Mouse (Mus musculus) cerebellum, adult 11 months (tissue): ENCODE data around the gene Aurka.

Experiments used
- DNase-seq: peaks from one replicate; pipeline ENCODE4 v3.0.0; 2022

Aurka gene

DNA sequence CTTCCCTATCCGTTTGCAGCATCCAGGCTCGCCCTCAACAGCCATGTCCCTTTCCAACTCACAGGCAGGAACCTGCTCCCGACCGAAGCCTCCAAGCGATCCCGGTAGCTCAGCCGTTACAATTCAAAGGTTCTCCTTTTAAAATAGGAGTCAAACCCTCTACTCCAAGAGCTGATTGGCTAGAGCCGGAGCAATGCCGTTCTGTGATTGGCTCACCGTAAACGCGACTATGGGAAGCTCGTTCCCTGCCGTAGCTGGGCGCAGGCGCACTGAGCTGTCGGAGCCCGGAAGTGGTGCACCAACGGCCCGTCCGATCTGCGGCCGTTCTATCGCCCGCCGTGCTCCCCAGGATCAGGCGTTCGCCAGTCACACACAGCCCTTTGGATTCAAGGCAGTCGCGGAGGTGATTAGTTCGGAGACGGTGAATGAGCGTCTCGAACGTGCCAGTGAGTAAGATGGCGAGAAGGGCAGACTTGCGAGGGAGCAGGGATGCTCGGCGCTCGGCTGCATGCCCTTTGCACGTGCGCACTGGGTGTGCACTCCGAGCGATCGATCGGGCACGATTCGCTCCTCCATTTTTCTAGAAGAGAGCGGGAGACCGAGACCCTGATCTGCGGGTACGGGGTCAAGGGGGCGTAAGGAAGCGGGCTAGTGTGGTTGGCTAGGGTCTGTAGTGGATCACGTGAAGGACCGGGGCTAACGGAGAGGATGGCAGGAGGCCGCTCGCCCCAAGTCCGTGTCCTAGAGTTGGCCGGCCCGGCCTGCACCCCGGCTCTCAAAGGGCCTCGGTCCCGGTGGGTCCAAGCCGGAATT is at the start of gene Aurka, which contains the start of gene Cstf1:
Gene Aurka, minus strand, starts transcription at position 125 of the 813 bp plus-strand sequence.
Gene Cstf1, plus strand, starts transcription at position 271 of the 813 bp plus-strand sequence.
- DNase-seq, result peak; percentile 94

DNA sequence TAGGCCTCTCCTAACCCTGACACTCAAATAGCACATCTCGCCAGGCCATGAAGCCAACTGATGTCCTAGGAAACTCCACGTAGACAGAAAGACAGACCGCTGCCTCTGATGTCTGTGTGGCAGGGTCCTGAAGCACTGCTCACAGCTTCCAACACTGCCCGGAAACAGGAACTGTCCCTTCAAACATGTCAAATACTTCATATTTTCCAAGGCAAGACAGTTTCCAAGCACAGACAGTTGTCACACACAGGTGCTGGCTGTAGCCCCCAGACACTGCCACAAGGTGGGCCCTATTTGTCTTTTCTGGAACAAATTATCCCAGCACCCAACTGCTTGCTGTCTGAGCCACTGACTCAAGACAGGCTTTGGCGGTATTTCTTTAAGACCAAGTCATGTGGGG is 47.9 kb upstream of the Aurka start:
- no peak for DNase-seq

DNA sequence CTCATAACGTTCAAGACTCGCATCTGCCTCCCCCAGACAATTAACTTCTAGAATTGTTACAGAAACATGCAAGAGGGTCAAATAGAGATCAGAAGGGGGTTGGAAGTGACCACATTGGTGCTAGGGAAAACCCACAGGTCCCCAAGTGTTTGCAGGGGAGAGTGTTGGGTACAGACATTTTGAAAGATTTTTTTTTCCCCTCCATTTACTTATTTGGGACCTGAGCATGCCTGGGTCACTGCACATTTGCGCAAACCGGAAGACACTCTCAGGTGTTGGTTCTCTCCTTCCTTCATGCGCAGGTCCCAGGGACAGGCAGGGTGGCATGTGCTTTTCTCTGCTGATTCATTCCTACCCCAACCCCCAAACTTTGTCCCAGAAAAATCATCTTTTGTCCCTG is 46.5 kb upstream of the Aurka start:
- DNase-seq, result no peak

DNA sequence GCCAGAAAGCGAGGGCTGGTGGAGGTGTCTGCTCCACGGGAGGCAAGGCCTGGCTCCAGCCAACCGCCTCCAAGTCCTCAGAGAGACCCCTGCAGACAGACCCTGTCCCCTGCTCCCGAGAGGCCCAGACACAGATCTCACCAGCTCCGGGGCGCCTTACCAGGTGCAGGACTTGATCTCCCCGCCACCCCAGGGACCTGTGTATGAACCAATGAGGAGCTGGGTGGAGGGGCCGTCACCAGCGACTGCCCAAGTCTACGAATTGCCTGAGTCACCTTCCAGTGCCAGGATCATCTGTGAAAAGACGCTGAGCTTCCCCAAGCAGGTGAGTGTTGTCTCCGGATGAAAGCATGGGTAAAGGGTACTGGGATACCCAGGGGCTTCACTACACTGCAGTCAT is 45.9 kb upstream of the Aurka start:
- DNase-seq, result no peak

DNA sequence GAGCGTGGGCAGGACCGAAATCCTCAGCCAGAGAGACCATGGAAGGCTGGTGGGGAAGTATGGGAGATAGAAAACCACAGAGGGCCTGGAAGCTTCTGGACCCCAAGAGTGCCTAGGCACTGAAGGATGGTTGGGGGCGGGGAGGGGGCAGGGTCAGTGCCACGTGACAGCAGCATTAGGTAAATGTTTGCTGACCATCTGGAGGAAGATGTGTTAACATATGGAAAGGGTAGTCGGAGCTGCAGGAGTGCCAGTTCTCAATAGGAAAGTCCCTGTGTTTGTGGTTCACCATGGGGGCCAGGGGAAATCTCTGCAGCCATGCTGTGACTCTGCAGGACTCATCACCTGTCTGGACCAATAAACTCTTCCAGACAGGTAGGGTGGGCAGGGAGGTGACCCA is 43.6 kb upstream of the Aurka start:
- DNase-seq, result no peak

DNA sequence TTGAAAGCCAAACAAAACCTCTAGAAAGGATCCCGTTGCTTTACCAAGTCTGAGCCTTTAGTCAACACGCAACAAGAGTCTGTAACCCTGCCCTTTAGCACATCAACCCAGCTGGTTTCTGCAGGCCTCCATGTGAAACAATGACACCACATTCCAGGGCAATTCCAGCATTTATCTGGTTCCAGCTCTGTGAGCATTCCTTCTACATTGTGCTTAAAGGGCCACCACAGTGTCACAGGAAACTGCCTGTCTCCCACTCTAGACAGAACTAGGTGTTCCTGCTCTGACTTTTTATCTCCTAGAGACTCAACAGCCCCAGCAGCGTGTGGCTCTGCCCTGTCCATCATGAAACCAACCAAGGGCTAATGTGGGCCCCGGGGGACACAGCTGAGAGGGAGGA is 42.9 kb upstream of the Aurka start:
- DNase-seq, result no peak

DNA sequence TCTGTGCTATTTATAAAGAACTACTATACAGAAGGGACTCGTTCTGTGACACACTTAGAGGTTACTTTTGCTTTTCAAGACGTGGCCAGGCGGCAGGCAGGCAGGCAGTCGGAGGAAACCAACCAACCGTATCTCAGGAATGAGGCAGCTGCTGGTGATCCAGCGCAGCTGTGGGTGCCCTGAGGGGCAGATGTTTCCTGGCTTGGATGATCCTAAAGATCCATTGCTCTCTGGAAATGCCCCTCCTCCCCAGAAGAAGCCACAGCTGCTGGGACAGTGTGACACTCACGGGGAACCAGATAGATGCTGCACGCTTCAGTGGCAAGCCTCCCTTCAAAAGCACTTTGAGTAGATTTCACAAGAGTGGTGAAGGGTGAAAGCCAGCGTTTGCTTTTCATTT is 42.1 kb upstream of the Aurka start:
- no peak for DNase-seq

DNA sequence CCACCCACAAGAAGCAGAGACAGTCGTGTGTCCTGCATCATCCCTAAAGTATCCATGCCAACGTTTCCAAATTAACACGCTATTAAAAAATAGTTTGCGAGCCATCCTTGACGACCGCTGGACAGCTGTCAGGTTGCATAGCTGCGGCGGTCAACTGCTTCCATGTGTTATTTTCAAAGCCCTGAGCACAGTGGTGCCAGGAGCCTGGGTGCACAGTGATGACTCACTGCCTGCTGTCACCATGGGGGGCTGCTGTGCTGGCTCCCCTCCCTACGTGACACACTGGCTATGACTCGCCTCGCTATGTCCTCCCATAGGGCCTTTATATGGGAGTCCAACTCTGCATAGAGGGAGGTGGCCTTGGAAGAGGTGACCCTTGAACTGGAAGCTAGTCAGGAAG is 40.8 kb upstream of the Aurka start:
- DNase-seq, result no peak

DNA sequence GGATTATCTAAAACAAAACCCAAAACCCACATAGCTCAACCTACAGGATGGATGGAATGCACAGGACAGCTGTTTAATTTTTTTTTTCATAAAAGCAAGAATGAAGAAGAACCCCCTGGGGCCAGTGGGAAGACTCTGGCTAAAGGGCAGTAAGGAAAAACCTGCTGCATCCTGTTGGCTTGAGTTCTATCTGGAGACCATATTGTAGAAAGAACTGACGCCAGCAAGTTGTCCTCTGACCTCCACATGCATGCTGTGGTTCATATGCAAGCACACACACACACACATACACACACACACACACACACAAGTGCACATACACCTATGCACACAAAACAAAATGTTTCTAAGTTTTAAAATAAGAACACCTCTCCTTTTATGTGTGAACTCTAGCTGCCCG is 40.4 kb upstream of the Aurka start:
- no peak for DNase-seq

DNA sequence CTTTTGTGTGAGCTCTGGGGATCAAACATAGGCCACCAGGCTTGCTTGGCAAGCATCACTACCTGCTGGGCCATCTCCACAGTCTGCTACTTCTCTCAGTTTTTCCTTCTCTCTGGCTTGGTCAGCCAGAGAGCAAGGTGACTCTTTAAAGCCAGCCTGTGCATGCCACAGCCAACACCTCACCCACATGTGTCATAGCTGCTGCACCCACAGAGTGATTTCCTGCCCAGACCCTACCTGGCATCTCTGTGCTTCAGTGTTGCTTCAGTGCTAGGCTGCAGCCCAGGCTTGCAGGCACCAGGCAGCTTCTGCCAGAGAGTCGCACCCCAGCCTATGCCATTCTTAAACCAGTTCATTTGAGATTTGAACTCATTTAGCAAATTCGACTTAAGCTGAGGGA is 37.2 kb upstream of the Aurka start:
- no peak for DNase-seq

DNA sequence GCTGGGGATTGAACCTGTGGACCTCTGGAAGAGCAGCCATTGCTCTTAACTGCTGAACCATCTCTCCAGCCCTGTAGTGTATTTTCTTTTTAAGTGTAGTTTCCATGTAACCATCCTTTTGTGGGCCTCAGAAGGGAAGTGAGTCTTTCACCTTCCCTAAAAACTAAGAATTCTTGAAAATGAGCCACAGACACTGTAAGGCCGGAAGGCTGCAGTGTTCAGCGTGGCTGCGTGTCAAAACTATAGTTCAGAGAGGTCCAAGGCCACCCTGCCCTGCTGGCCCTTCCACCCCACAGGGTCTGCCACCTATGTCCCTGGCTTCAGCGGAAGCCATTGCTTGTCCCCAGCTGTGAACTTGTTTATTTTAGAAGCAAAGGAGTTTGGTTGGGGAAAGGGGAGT is 35.8 kb upstream of the Aurka start:
- DNase-seq, result no peak

DNA sequence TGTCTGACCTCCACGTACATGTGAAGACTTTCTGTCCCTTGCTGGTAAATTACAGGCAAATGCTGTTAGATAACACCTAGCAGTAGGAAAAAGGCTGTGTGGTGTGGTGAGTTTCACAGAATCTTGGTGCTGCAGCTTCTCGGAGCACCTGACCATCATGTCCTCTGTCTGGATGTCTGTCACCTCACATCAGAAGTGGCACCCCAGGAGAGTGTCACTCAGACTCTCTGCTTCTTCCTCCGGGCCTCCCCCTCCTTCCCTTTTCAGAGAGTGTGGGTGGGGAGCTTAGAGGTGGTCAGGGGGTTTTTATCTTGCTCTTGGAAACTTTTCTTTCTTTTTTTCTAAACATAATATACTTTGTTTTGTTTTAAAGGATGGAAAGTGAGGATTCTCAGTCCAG is 34.7 kb upstream of the Aurka start:
- DNase-seq, result no peak

DNA sequence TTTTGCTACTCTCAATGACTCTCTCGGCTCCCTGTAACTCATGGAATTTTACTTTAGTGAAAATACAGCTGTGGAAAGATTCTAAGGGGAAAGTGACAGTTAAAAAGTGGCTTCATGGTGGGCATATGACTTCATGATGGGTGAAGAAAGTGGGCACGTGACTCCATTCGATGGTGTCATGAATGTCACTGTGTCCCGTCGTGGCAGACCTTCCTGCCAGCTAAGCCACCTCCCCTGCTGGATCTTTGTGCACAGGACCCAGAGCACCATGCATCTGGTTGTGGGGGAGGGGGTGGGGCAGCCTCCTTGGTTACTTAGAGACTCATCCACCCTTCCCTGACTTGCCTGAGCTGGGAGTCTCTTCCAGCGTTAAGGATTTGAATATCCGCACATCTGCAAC is 33.9 kb upstream of the Aurka start:
- DNase-seq, result no peak

DNA sequence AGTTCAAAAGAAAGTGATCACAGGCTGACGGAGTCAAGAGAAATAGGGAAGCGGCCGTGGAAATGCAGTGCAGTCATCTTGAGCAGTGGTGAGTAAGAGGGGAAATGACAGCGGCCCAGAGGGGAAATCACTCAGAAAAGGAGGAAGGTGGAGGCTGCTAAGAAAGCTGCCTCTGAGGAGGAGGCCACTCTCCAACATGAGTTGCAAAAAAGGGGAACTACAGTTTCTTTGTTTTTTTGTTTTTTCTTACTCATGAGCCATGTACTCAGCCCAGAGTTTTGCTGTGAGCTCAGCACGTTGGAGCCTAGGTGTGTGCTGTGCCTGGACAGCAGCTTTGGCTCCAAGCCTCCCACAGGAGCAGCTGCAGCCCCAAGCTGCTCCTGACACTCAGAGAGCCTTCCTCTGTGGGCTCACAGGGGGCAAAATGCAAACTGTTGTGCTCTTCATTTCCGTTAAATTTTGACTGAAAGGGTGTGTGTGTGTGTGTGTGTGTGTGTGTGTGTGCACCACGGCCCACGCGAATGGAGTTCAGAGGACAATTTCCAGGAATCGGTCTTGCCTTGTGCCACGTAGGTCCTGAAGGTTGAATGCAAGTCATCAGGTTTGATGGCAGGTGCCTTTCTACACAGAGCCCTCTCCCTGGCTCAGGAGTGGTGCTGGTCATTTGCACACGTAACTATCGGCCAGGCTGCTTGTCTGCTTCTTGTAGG is 30.9 kb upstream of the Aurka start:
- no peak for DNase-seq

DNA sequence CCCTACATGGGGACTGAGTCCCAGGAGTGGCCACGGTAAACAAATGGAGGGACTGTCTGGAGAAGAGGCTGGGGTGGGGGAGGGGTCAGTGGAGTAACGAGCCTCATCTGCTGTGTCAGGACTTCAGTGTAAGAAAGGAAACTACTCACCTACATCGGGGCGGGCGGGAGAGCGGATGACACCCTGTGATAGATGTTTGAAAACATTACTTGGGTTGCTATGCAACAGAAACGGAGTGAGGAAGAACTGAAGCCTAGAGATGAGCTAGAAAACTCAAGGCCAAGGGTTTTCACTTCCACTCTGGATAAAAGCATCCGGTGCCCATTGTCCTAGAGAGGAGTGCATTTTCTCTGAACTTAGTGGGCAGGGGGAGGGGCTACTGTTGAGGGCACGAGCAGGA is 29.6 kb upstream of the Aurka start:
- no peak for DNase-seq

DNA sequence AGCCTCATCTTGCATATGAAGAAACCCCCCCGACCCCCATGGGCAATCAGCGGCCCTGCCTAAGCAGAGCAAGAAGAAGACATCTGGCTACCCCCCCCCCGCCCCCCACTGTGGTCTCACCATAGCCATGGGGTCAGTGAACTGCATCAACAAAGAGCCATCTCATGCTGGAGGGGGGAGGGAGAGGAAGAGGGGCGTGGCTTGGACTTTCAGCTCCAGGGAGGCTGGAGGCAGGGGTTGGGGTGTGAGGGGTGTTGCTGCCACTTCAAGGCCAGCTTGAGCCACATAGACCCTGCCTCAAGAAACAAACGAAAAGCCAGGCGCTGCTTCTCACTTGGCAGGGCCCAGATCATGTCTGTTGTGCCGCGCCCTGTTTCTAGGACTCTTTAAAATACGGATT is 25.6 kb upstream of the Aurka start:
- no peak for DNase-seq

DNA sequence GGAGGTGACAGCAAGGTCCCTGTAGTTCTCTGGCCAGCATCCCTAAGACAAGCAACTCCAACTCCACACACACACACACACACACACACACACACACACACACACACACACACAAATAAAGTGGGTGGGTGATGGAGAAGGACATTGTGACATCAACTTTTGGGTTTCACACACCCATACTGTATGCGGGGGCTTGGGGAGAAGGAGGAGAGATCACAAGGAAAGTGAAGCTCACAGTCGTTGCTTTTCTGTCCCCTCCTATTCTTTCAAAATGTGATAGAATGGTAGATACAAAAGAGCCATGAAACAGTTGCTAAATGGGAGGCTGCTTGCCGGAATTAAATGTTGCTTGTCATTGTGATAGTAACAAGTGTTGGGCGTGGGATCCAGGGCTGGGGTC is 24.3 kb upstream of the Aurka start:
- DNase-seq, result no peak

DNA sequence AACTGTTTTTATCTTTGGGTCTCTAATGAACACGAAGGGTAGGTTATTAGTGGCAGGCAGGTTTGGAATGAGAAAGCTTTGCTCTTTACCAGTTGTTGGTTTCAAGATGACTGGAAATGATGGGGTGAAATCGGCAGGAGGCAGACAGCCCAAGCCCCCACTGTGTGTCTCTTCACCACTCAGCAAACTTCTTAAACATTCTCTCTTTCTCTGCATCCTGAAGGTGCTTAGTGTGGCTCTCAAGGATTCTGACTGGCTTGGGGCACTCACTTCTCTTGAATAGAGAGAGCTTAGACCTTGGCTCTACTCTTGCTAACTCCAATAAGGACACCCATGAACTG is 23.7 kb upstream of the Aurka start:
- DNase-seq, result no peak

DNA sequence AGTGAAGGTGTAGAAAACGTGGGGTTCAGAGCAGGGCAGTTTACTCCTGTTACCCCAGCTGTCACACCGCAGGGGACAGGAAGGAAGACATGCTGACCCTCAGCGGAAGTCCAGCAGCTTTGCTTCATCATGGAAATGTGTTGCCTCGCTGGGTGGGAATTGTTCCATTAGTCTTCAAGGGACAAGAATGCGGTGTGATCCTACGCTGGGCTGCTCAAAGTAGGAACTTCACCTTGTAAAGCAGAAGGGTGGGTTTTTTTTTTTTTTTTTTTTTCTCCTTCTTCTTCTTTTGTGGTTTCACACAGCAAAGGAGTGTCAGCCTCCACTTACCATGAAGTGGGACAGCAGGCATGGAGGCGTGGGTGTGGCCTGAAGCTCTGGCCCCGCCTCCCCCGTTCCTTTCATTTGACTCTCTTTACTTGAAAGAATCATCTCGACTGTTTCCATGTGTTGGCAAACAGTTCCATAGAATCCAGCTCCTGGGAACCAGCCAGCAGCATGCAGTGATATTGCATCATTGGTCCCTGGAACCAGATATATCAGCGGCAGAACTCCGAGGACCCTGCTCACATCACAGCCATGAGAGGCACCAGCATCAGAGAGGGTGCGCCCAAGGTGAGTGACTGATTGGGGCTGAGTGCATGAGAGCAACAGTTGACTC is 23.2 kb upstream of the Aurka start, which contains the start of gene Cass4:
Gene Cass4, plus strand, starts transcription at position 404 of the 661 bp plus-strand sequence.
- DNase-seq, result no peak

DNA sequence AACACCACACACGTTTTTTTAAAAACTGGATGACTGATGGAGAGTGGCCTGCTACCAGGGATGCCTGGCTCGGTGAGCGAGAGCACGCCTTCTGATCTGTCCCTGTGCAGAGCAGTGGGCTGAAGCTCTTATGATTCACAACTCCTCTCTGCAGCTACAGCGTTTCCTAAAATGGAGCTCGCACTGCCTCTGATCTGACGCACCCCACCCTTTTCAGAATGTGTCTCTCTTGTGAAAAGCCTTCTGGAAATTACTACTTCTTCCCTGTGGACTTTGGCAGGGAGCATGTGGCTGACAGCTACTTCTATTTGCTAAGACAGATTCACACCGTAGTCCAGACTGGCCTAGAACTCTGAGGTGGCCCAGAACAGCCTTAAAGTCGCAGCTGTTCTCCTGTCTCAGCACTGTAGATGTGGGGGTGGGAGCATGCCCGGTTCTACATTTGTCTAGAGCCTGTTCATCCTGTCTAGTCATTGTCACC is 21.7 kb upstream of the Aurka start:
- DNase-seq, result no peak

DNA sequence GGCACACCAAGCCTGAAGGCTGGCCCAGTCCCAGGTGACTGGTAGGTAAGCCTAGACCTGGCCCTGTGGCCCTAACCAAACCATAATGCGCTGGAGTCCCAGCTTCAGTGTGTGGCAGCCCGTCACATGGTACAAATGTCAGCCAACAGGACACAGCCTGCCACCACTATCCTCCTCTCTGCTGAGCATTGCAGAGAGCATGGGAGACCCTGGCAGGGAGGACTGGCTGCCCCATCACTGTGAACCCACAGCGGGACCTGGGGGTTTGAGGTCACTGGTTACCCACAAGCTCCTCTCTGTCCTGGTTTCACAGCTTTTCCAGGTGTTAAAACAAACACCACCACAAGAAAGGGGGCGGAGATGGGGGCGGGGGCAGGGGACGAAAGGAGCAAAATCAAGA is 20.0 kb upstream of the Aurka start:
- no peak for DNase-seq

DNA sequence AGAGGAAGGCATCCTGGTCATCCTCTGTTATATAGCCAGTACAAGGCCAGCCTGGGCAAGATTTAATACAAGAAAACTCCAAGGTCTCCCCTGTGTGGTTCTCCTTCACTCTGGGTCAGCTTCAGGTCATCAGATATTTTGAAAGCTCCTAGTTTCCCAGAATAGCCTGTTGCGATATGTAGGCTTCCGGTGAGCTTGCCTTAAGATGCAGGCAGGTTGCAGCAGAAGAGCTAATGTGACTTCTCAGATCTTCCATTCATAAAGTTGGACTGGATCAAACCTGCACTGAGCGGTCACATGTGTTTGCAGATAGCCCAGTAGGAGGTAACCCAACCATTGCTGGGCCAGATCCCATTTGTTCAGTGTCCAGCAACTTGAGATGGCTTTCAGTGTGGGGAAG is 14.4 kb upstream of the Aurka start:
- no peak for DNase-seq

DNA sequence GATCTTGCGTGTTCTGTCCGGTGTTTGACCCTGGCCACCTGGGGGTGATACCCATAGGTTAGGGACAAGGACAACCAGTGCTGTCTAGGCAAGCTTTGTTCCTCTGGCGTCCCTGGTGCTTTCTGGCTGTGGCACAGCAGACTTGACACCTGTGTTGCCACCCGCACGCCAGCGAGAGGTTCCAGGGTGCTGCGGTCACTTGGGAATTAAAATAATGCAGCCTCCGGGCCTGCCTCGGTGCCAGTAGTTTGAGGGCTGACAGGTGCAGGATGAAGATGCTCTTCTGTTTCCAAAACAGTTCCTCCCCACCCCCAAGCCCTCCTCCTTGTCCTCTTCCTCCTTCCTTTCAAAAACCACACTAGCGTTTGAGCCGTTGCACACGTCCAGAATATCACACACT is 11.6 kb upstream of the Aurka start:
- no peak for DNase-seq

DNA sequence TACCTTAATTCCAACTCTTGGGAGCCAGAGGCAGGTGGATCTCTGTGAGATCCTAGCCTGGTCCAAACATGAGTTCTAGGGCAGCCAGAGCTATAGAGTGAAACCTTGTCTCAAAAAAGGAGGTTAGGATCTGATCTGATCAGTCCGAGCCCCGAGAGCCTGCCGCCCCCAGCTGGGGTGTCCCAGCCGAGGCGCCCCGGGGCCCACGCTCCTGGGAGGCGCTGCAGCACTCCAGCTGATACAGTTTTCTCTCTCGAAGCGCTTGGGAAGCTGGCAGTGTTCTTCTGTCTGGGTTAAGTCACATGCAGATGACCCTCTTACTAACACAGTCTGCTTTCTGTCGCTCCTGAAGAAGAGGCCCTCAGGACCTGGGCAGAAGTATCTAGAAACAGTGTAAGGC is 11.0 kb upstream of the Aurka start:
- no peak for DNase-seq
